Mouse (Mus musculus): ENCODE measurements at regions not wholly inside any gene's neighbourhood (a gene's known extent, or its start where the extent isn't known, plus 50 kb on each side); places are given as distances from the start of the nearest gene placed in this dataset.

GRCm38 (mm10) chr11:92743191-92743590, 354.6 kb upstream of the Car10 start:
- DNase-seq (ENCODE audit: inconsistent ontology term): peak; percentile 17

DNA sequence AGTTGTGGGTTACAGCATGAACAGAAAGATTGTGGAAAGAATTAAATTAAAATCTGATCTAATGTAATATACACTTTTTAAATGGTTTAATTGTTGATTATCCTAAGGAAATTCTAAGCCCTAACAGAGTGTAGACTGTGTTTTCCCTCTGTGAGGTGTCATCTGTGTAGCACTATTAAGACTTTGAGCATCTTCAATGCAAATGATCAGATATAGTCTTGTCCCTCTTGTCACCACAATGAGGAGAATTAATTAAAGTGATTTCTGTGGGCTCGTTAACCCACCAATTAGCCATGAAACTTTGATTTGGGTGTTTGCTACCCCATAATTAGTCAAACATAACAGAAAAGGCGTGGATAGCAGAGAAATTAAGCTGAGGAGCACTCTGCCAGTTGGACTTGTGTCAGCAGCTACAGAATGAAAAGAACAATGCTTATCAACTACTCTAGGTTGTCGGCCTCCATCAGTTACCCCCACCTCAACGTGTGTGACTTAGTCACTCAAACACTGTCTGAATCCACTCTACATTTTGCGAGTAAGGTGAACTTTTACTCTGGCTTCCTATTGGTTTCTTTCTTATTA, 339.4 kb upstream of the Car10 start:
- DNase-seq (ENCODE audit: inconsistent ontology term): no peak

DNA sequence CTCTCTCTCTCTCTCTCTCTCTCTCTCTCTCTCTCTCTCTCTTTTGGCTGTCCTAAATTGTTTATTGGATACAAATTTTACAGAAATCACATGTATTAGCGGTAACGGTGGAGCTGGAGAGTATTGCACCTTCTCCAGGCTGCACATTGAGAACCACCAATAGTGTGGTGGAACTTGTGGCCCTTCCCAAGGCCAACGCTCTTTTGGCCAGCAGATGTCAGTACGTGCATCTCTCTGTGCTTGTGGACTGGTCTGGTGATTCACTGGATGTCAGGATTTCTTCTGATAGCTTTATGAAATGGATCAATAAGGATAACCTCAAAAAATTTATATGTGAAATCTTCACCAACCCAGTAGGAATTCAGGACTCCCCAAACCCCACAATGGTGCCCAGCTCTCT, 327.9 kb upstream of the Car10 start:
- DNase-seq (ENCODE audit: inconsistent ontology term): no peak

- DNase-seq (ENCODE audit: inconsistent ontology term): no peak
Observed at GRCm38 (mm10) chr11:92772916-92773569, 324.8 kb upstream of the Car10 start.

DNA sequence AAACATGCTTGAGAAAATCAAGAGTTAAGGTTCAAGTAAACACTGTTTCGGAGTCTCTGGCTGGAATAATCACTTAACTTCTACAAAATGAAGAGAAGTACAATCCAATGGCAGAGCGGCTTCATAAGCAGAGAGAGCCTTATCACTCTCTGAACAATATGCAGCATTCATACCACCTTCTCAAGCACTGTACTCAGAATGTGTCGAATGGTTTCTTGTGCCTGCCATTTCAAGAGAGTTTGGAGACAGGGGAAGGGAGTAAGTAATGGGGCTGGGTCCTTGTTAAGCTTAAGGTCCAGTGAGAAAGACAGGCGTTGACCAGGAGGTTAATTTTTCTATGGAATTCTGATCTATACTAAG, 324.3 kb upstream of the Car10 start:
- DNase-seq (ENCODE audit: inconsistent ontology term): no peak

GRCm38 (mm10) chr11:92774780-92775179, 323.0 kb upstream of the Car10 start:
- DNase-seq (ENCODE audit: inconsistent ontology term): peak; percentile 8

GRCm38 (mm10) chr11:92799267-92799666, 298.6 kb upstream of the Car10 start:
- DNase-seq (ENCODE audit: inconsistent ontology term): no peak

Measured in Muller cell, postnatal 12 days (primary cell).